Mouse (Mus musculus): Measurements from ENCODE around the gene Frmd4a.

DNA sequence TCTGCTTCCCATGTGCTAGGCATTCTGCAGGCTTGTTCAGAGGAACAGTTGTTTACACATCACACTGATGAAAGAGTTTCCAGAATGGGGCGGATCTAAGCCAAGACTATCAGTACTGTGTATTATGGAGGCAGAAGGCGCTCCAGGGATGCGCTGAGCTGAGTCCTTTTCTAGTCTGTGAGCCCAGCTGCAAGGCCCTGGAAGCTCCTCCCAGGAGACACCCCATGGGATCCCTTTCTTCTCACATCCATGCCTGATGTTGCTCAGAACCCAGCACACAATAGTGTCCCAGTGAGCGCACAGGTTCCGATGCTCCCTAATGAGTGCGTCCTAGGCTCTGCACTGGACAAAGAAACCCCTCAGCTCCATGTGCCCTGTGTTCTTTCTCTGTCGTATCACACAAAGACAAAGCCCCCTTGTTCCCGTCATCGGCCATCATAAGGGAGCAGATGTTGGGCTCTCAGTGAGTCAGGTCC, 511.8 kb downstream of the Frmd4a start:
- TF ChIP-seq POLR2A (IDR thresholded peaks at IDR 0.05; ENCODE audit: low read depth, low read length), result no peak
- TF ChIP-seq CTCF (IDR thresholded peaks at IDR 0.05; ENCODE audit: extremely low read depth, insufficient read length, insufficient replicate concordance, low read depth, low read length), result no peak
